Mouse (Mus musculus): ENCODE measurements around the gene Mrgpra2b. TPM values are rescaled to one million over a fixed set of nuclear protein-coding genes. Genes with fewer than 3 reads are reported as not detected.
"Not testable (repeated sequence)": the region's sequence is repeated elsewhere in the genome, so short reads cannot be mapped to it uniquely, and the experiment has no call there.

The Mrgpra2b gene
- polyA plus RNA-seq (2012): not detected in 2 replicates

DNA sequence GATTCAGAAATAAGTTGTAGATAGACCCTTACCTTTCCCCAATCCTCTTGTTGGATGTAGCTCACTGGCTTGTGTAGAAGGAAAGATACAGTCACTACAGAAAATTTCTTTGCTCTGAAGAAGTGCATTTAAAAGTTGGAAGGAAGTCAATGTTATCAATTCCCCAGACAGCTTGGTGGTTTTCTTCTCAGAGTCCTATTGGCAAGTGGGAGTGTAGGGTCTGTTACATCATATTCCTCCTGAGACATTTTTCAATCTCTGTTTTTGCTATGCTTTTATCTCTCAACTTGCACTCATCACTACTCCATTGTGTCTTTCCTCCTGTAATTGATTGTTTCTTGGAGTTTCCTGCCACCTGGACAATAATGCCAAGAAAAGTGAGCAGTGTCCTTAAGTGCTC, at the start of gene Mrgpra2b:
Gene Mrgpra2b (minus strand): TSS at position 101 of the 400 bp plus-strand sequence.
- no peak for TF ChIP-seq GATA1 (IDR thresholded peaks at IDR 0.05; ENCODE audit: low read length)

- TF ChIP-seq GATA1 (IDR thresholded peaks at IDR 0.05; ENCODE audit: low read length): no peak
Observed at GRCm38 (mm10) chr7:47516379-47516778, 12.3 kb downstream of the Mrgpra2b start.

- no peak for TF ChIP-seq GATA1 (IDR thresholded peaks at IDR 0.05; ENCODE audit: low read length)
Observed at GRCm38 (mm10) chr7:47515050-47515449, 13.6 kb downstream of the Mrgpra2b start.

- no peak for TF ChIP-seq GATA1 (IDR thresholded peaks at IDR 0.05; ENCODE audit: low read length)
Observed at GRCm38 (mm10) chr7:47502953-47503352, 25.7 kb downstream of the Mrgpra2b start.

- not testable (repeated sequence) for TF ChIP-seq GATA1 (IDR thresholded peaks at IDR 0.05; ENCODE audit: low read length)
Observed at GRCm38 (mm10) chr7:47452015-47452414, 76.6 kb downstream of the Mrgpra2b start, which contains the start of gene Mrgpra2a. Gene Mrgpra2a, minus strand, starts transcription at chr7:47452139.

Other genes with a start within 250 kb of the Mrgpra2b start
- gene Mrgpra1, start 174.6 kb downstream of the Mrgpra2b start, polyA plus RNA-seq (2012): not detected in 2 replicates
- not detected in 2 replicates for gene Mrgpra2a, start 76.7 kb downstream of the Mrgpra2b start, polyA plus RNA-seq (2012)
- not detected in 2 replicates for gene Mrgpra3, start 72.5 kb upstream of the Mrgpra2b start, polyA plus RNA-seq (2012)